Mouse (Mus musculus): ENCODE measurements around the gene Rasl2-9.
"Not testable (repeated sequence)": the region's sequence is repeated elsewhere in the genome, so short reads cannot be mapped to it uniquely, and the experiment has no call there.

Rasl2-9 gene

DNA sequence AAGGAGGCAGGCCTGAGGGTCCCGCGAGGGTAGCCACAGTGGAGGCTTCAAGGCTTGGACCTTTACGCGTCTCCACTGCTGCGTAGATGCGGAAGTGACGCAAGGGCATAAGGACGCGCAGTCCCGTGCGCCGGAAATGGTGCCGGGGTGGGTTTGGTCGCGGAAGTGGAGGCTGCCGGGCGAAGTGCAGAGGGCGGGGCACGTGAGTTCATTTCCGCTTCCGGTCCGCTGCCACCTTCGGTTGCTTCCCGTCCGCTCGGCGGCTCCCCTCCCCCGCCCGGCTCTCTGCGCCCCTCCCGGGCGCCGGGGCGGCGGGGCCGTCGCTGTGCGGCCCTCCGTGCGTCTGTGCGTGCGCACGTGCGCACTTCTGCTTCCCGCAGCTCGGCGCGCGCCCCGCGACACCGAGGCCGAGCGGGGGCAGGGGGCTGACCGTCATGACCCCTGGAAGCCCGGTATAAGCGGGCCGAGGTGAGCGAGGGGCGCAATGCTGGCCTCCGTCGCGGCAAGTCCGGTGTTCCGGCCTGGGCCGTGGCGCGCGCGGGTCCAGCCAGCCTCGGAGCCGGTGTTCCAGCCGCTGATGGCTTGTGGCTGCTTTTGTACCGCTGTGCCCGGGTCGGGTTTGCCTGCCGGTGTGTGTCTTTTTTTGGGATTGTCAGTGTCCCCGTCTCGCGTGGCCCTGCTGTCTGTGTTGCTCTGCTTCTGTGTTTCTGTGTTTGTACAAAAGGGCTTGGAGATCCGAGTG lies 45.6 kb downstream of the Rasl2-9 start, which contains the start of gene Epn1:
Gene Epn1 (plus strand): TSS at position 226 of the 742 bp plus-strand sequence.
- DNase-seq = peak; percentile 97

DNA sequence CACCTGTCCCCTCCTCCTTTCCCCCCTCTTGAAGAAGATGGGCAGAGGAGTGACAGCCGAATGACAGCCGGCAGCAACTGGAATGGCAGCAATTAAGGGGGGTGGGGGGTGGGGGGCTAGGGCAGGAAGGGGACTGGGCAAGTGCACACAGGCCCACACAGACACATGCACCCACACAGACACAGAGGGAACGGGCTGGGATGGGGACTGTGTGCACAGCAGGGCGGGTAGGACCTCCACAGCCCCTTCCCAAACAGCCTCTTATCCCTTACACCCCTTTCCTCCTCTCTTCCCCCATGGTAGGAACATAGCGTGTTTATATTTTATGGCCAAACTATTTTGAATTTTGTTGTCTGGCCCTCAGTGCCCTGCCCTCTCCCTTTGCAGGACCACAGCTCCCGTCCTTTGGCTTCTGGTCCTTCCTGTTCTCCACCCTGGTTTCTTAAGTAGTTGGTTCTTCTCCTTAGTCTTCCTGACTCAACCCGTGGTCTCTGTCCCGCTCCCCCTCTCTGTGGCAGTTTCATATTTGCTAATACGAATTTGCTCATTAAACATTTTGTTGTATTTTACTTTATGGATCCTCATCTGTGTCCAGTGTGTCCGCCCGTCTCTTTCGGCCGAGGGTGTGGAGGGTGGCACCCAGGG lies 46.3 kb downstream of the Rasl2-9 start:
- not testable (repeated sequence) for DNase-seq

DNA sequence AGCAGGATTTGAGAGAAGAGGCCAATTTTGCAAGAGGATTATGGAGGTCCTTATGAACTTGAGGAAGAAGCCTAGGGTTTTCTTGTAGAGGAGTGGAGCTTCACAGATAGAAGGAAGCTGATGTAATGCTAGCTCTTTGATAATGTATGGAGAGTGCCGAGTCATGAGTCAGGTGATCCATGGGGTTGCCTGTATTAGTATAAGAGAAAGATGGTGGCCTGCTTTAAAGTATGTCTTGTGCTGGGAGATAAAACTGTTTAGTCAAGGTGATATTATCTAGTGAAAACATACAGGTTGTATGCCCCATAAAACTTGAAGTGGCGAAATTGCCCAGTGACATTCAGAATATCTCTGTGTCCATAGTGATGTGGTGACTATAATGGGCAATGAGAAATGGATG lies 48.8 kb downstream of the Rasl2-9 start:
- DNase-seq = no peak

DNA sequence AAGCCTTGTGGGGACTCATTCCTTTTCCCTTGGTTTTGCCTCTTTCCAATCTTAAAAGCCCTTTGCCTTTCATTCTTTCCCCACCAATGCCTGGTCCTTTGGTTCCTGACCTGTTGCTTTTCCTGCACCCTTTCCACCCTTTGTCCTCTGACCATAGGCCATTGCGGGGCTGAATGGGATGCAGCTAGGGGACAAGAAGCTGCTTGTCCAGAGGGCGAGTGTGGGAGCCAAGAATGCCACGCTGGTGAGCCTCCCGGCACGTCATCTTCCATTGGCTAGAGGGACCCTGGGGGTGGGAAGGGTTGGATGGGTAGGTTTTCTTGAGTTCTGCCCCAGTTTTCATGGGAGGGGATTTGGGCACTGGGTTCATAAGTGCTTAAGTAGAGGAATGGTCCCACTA lies 50.8 kb downstream of the Rasl2-9 start:
- DNase-seq = no peak

All from right cerebral cortex, postnatal 4 days (tissue).